Mouse (Mus musculus): Measurements from ENCODE around the gene Smchd1.

GRCm38 (mm10) chr17:71301413-71301812 is 173.7 kb downstream of the Smchd1 start:
- TF ChIP-seq CTCF (conservative IDR thresholded peaks at IDR 0.05; ENCODE audit: insufficient read depth, insufficient read length, low read depth, low read length) (no peak), POLR2A (IDR thresholded peaks at IDR 0.05; ENCODE audit: low read depth, low read length) (no peak)

All from kidney, adult 2 months (tissue).